Mouse (Mus musculus): ENCODE measurements around the gene Lhfpl2. TPM values are rescaled to one million over a fixed set of nuclear protein-coding genes. Genes with fewer than 3 reads are reported as not detected.

Gene Lhfpl2
- polyA plus RNA-seq, 1 experiment from 2014 or later = 75.2 TPM

- no peak for ATAC-seq (ENCODE audit: insufficient number of reproducible peaks, low FRiP score, low TSS enrichment, low read depth)
- Histone ChIP-seq H3K9ac (no peak overlapping the region), H3K27ac (no peak overlapping the region), H3K36me3 (peaks cover 6% of the 10 kb centered on the region), H3K9me3 (no peaks in the 10 kb centered on the region), H3K27me3 (no peaks in the 10 kb centered on the region), H3K4me2 (no peak overlapping the region), H3K4me3 (no peak overlapping the region), H3K4me1 (peaks cover 19% of the 10 kb centered on the region)
- 30% methylated on average over 9 of the region's 9 CpGs for WGBS
These were observed 29.5 kb downstream of the Lhfpl2 start for GRCm38 (mm10) chr13:94087061-94087460.

GRCm38 (mm10) chr13:94088788-94089187 lies 31.2 kb downstream of the Lhfpl2 start:
- H3K9ac ChIP-seq = no peak overlapping the region
- no peaks in the 10 kb centered on the region for H3K9me3 ChIP-seq
- peaks cover 22% of the 10 kb centered on the region for H3K4me1 ChIP-seq
- no peak overlapping the region for H3K4me2 ChIP-seq
- peaks cover 6% of the 10 kb centered on the region for H3K36me3 ChIP-seq
- WGBS = 57% methylated on average over 9 of the region's 9 CpGs
- H3K4me3 ChIP-seq = no peak overlapping the region
- H3K27ac ChIP-seq = no peak overlapping the region
- no peaks in the 10 kb centered on the region for H3K27me3 ChIP-seq
- no peak for ATAC-seq (ENCODE audit: insufficient number of reproducible peaks, low FRiP score, low TSS enrichment, low read depth)

GRCm38 (mm10) chr13:94089286-94089685 lies 31.7 kb downstream of the Lhfpl2 start:
- WGBS = 53% methylated on average over 9 of the region's 9 CpGs
- Histone ChIP-seq H3K9ac (no peak overlapping the region), H3K9me3 (no peaks in the 10 kb centered on the region), H3K36me3 (peaks cover 6% of the 10 kb centered on the region), H3K4me3 (no peak overlapping the region), H3K4me2 (no peak overlapping the region), H3K4me1 (peaks cover 22% of the 10 kb centered on the region), H3K27ac (no peak overlapping the region), H3K27me3 (no peaks in the 10 kb centered on the region)
- no peak for ATAC-seq (ENCODE audit: insufficient number of reproducible peaks, low FRiP score, low TSS enrichment, low read depth)

GRCm38 (mm10) chr13:94091366-94091765 lies 33.8 kb downstream of the Lhfpl2 start:
- no peak overlapping the region for H3K27ac ChIP-seq
- no peak overlapping the region for H3K9ac ChIP-seq
- no peaks in the 10 kb centered on the region for H3K27me3 ChIP-seq
- H3K4me3 ChIP-seq = no peak overlapping the region
- H3K4me2 ChIP-seq = no peak overlapping the region
- no peaks in the 10 kb centered on the region; the same call in 1 of the 2 replicates for H3K36me3 ChIP-seq
- WGBS = 47% methylated on average over 2 of the region's 2 CpGs
- H3K4me1 ChIP-seq = peaks cover 20% of the 10 kb centered on the region
- no peaks in the 10 kb centered on the region for H3K9me3 ChIP-seq
- ATAC-seq (ENCODE audit: insufficient number of reproducible peaks, low FRiP score, low TSS enrichment, low read depth) = no peak

- Histone ChIP-seq H3K9me3 (no peaks in the 10 kb centered on the region), H3K4me3 (no peak overlapping the region), H3K9ac (no peak overlapping the region), H3K36me3 (no peaks in the 10 kb centered on the region), H3K27me3 (no peaks in the 10 kb centered on the region), H3K4me2 (no peak overlapping the region), H3K4me1 (peaks cover 10% of the 10 kb centered on the region; the same call in 1 of the 2 replicates), H3K27ac (no peak overlapping the region)
- 80% methylated on average over 4 of the region's 4 CpGs for WGBS
- ATAC-seq (ENCODE audit: insufficient number of reproducible peaks, low FRiP score, low TSS enrichment, low read depth) = no peak
These were observed 36.6 kb downstream of the Lhfpl2 start for GRCm38 (mm10) chr13:94094176-94094575.

GRCm38 (mm10) chr13:94094625-94095024 lies 37.0 kb downstream of the Lhfpl2 start:
- 70% methylated on average over 3 of the region's 3 CpGs for WGBS

GRCm38 (mm10) chr13:94095202-94095601 lies 37.6 kb downstream of the Lhfpl2 start:
- H3K9ac ChIP-seq = no peak overlapping the region
- no peaks in the 10 kb centered on the region for H3K36me3 ChIP-seq
- no peak overlapping the region for H3K4me3 ChIP-seq
- H3K9me3 ChIP-seq = no peaks in the 10 kb centered on the region
- ATAC-seq (ENCODE audit: insufficient number of reproducible peaks, low FRiP score, low TSS enrichment, low read depth) = no peak
- peaks cover 14% of the 10 kb centered on the region for H3K4me1 ChIP-seq
- H3K27ac ChIP-seq = no peak overlapping the region
- H3K4me2 ChIP-seq = no peak overlapping the region
- H3K27me3 ChIP-seq = no peaks in the 10 kb centered on the region

More at GRCm38 (mm10) chr13:94094625-94095024, 37.0 kb downstream of the Lhfpl2 start:
- no peaks in the 10 kb centered on the region for H3K27me3 ChIP-seq
- no peak overlapping the region for H3K4me2 ChIP-seq
- H3K36me3 ChIP-seq = no peaks in the 10 kb centered on the region
- H3K4me3 ChIP-seq = no peak overlapping the region
- H3K27ac ChIP-seq = no peak overlapping the region
- ATAC-seq (ENCODE audit: insufficient number of reproducible peaks, low FRiP score, low TSS enrichment, low read depth) = no peak
- no peak overlapping the region for H3K9ac ChIP-seq
- 0 out of 2 replicates have a peak, but pooled peaks cover 8% of the 10 kb centered on the region for H3K4me1 ChIP-seq
- no peaks in the 10 kb centered on the region for H3K9me3 ChIP-seq

- H3K27me3 ChIP-seq = no peaks in the 10 kb centered on the region
- H3K4me3 ChIP-seq = no peak overlapping the region
- no peak overlapping the region for H3K9ac ChIP-seq
- 56% methylated on average over 2 of the region's 2 CpGs for WGBS
- H3K9me3 ChIP-seq = no peaks in the 10 kb centered on the region
- no peak overlapping the region for H3K4me2 ChIP-seq
- peaks cover 16% of the 10 kb centered on the region for H3K4me1 ChIP-seq
- ATAC-seq (ENCODE audit: insufficient number of reproducible peaks, low FRiP score, low TSS enrichment, low read depth) = no peak
- no peaks in the 10 kb centered on the region for H3K36me3 ChIP-seq
- no peak overlapping the region for H3K27ac ChIP-seq
These were observed 40.1 kb downstream of the Lhfpl2 start for GRCm38 (mm10) chr13:94097667-94098066.

- Histone ChIP-seq H3K4me1 (peaks cover 16% of the 10 kb centered on the region), H3K9ac (no peak overlapping the region), H3K36me3 (no peaks in the 10 kb centered on the region), H3K4me2 (no peak overlapping the region), H3K9me3 (no peaks in the 10 kb centered on the region), H3K27me3 (no peaks in the 10 kb centered on the region), H3K4me3 (no peak overlapping the region), H3K27ac (no peak overlapping the region)
- ATAC-seq (ENCODE audit: insufficient number of reproducible peaks, low FRiP score, low TSS enrichment, low read depth) = no peak
- 67% methylated on average over 16 of the region's 16 CpGs for WGBS
These were observed 40.9 kb downstream of the Lhfpl2 start for GRCm38 (mm10) chr13:94098369-94099084.

- ATAC-seq (ENCODE audit: insufficient number of reproducible peaks, low FRiP score, low TSS enrichment, low read depth) = no peak
- Histone ChIP-seq H3K4me2 (no peak overlapping the region), H3K27ac (no peak overlapping the region), H3K9me3 (no peaks in the 10 kb centered on the region), H3K9ac (no peak overlapping the region), H3K36me3 (no peaks in the 10 kb centered on the region), H3K4me1 (peaks cover 16% of the 10 kb centered on the region), H3K27me3 (no peaks in the 10 kb centered on the region), H3K4me3 (no peak overlapping the region)
- WGBS = 86% methylated on average over 10 of the region's 10 CpGs
These were observed 41.5 kb downstream of the Lhfpl2 start for GRCm38 (mm10) chr13:94099087-94099486.

- no peaks in the 10 kb centered on the region for H3K9me3 ChIP-seq
- 59% methylated on average over 3 of the region's 3 CpGs for WGBS
- no peaks in the 10 kb centered on the region for H3K27me3 ChIP-seq
- H3K27ac ChIP-seq = no peak overlapping the region
- no peaks in the 10 kb centered on the region for H3K36me3 ChIP-seq
- H3K4me2 ChIP-seq = no peak overlapping the region
- H3K4me3 ChIP-seq = no peak overlapping the region
- no peak for ATAC-seq (ENCODE audit: insufficient number of reproducible peaks, low FRiP score, low TSS enrichment, low read depth)
- peaks cover 28% of the 10 kb centered on the region for H3K4me1 ChIP-seq
- no peak overlapping the region for H3K9ac ChIP-seq
These were observed 42.8 kb downstream of the Lhfpl2 start for GRCm38 (mm10) chr13:94100361-94100760.

GRCm38 (mm10) chr13:94101020-94101571 lies 43.5 kb downstream of the Lhfpl2 start:
- ATAC-seq (ENCODE audit: insufficient number of reproducible peaks, low FRiP score, low TSS enrichment, low read depth) = no peak
- H3K27ac ChIP-seq = no peak overlapping the region
- no peaks in the 10 kb centered on the region for H3K27me3 ChIP-seq
- H3K36me3 ChIP-seq = no peaks in the 10 kb centered on the region
- WGBS = 71% methylated on average over 10 of the region's 10 CpGs
- H3K4me1 ChIP-seq = peaks cover 35% of the 10 kb centered on the region
- H3K9ac ChIP-seq = no peak overlapping the region
- H3K4me3 ChIP-seq = no peak overlapping the region
- no peaks in the 10 kb centered on the region for H3K9me3 ChIP-seq
- no peak overlapping the region for H3K4me2 ChIP-seq
